Mouse (Mus musculus) MEL (cell line): ENCODE measurements around the gene Tomm22.

Source experiments
- ELF1 ChIP-seq: IDR thresholded peaks from 2 replicates; pipeline ENCODE4 v1.6.1; 2014; ENCODE audit warnings: low read depth, mild to moderate bottlenecking, inconsistent platforms, low read length, improper control_type of control experiment, moderate library complexity
- EP300 ChIP-seq, 2 experiments: IDR thresholded peaks; 2 replicates each; pipeline ENCODE4 v1.6.1; 2011; ENCODE audit warnings: improper control_type of control experiment in 2 of 2, low read length in 2 of 2, low read depth in 1 of 2, mild to moderate bottlenecking in 1 of 2
- GATA1 ChIP-seq: IDR thresholded peaks from 2 replicates; pipeline ENCODE4 v1.6.1; 2011; ENCODE audit warnings: low read depth, low read length, improper control_type of control experiment
- KAT2A ChIP-seq: conservative IDR thresholded peaks from 2 replicates; pipeline ENCODE4 v1.6.1; 2012; ENCODE audit warnings: low read depth, low read length, improper control_type of control experiment, inconsistent platforms
- RCOR1 ChIP-seq: IDR thresholded peaks from 2 replicates; pipeline ENCODE4 v1.6.1; 2012; ENCODE audit warnings: low read depth, mild to moderate bottlenecking, inconsistent platforms, low read length, improper control_type of control experiment
- TBP ChIP-seq: IDR thresholded peaks from 2 replicates; pipeline ENCODE4 v1.8.0; 2011; ENCODE audit warnings: low read depth, low read length, improper control_type of control experiment
- TCF12 ChIP-seq: IDR thresholded peaks from 2 replicates; pipeline ENCODE4 v1.6.1; 2014; ENCODE audit warnings: low read depth, mild to moderate bottlenecking, inconsistent platforms, low read length, improper control_type of control experiment, moderate library complexity
- ZMIZ1 ChIP-seq: IDR thresholded peaks from 2 replicates; pipeline ENCODE4 v1.6.1; 2012; ENCODE audit warnings: low read depth, mild to moderate bottlenecking, inconsistent platforms, low read length, improper control_type of control experiment, moderate library complexity
- ZNF384 ChIP-seq: IDR thresholded peaks from 2 replicates; pipeline ENCODE4 v1.6.1; 2012; ENCODE audit warnings: low read depth, mild to moderate bottlenecking, inconsistent platforms, low read length, improper control_type of control experiment

DNA sequence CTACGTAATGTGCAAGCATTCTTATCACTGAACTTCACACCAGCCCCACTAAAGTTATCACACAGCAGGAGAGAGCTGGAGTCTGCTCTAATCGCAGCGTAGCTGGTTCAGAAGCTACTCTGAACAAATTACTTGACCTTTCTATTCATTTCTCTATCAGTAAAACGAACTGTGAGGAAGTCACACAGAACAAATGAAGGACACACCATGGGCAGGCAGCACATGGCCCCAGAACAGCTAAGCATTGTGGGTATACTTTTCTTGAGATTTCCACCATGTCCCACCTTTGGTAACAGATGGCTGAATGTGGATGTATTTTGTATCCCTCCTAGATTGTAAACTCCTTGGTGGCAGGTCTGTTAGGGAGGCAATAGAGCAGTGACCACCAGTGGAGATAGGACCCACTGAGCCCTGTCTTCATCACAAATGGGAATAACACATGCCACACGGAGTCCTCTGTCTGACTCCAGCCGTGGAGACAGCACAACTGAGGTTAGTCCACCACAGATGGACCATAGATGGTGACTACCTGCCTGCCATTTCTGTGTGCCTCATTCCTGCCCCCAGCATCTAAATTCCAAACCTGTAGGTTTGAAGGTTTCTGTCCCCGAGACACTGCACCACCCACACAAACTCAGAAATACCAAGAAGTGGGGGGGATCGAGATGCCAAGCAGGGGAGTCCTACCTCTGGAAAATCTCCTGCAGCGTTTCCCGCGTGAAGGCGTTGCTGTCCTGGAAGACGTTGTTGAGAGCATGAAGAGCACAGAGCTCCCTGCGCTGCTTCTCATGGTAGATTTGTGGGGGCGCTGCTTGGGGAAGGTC, 15.6 kb downstream of the Tomm22 start:
- no peak for TF ChIP-seq ELF1
- peak; percentile 12; the same call in 1 of the 2 replicates for TF ChIP-seq ZMIZ1
- peak; percentile 63 to 78 for TF ChIP-seq EP300 (IDR thresholded peaks at IDR 0.05; ENCODE audit: low read depth in 1 of 2, low read length in 2 of 2)
- no peak for TF ChIP-seq ZNF384
- peak; percentile 85 for TF ChIP-seq GATA1
- peak; percentile 39; the same call in 1 of the 2 replicates for TF ChIP-seq TBP
- no peak for TF ChIP-seq RCOR1
- no peak for TF ChIP-seq KAT2A
- TF ChIP-seq TCF12, result peak; percentile 83
